Mouse (Mus musculus): ENCODE results near the gene Gm5737. TPM values are rescaled to one million over a fixed set of nuclear protein-coding genes. Genes with fewer than 3 reads are reported as not detected.

The Gm5737 gene
- total and polyA plus RNA-seq, 3 experiments = not detected

DNA sequence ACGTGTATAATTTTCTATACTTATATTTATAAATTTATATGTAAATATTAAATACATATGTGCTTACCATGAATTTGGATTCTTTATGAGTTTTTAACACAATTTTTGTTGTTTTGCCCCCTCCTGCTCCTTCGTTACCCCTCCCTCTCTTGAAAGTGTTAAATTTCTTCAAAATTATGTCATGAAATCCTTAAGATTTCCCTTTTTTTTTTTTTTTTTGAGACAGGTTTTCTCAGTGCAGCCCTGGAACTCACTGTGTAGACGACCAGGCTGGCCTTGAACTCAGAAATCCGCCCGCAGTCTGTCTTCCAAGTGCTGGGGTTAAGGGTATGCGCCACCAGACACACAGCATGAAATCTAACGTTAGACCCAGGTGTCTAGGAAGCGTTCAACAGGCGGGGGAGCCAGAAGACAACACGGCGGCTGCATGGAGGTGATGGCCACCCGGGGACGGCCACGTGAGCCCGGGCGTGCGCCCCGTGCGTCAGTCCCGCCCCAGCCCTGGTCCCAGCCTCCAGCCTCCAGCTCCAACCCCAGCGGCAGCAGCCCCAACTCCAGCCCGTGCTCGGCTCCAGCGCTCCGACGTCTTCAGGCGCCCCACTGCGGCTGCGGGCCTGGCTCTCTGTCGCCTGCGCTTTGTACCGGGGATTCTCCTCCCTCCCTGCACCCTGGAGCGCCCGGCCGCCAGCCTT, 30.3 kb downstream of the Gm5737 start, which contains the start of gene Eef2k (continued):
- TF ChIP-seq TCF12 (IDR thresholded peaks at IDR 0.05; ENCODE audit: low read depth, low read length) = 0 out of 2 replicates have a peak, but pooled peaks have one; percentile 37
- peak; percentile 38; the same call in 1 of the 2 replicates for TF ChIP-seq HCFC1 (IDR thresholded peaks at IDR 0.05; ENCODE audit: low read depth, low read length)
- no peak for TF ChIP-seq POLR2AphosphoS2 (IDR thresholded peaks at IDR 0.05; ENCODE audit: low read length)
- no peak for TF ChIP-seq CHD2 (IDR thresholded peaks at IDR 0.05; ENCODE audit: low read length)
- TF ChIP-seq SIN3A (IDR thresholded peaks at IDR 0.05; ENCODE audit: low read length) = peak; percentile 85
- TF ChIP-seq TAL1 (IDR thresholded peaks at IDR 0.05; ENCODE audit: low read length) = no peak
- peak in 1 of 2 experiments; percentile 67; a peak in 3 of 4 replicates for TF ChIP-seq POLR2A (IDR thresholded peaks at IDR 0.05; ENCODE audit: control insufficient read depth in 1 of 2, insufficient read depth in 1 of 2, low read depth in 1 of 2, low read length in 2 of 2, poor library complexity in 1 of 2)
- TF ChIP-seq MYC (IDR thresholded peaks at IDR 0.05; ENCODE audit: low read depth, low read length) = peak; percentile 88
- TF ChIP-seq CHD1 (IDR thresholded peaks at IDR 0.05; ENCODE audit: low read depth, low read length) = no peak
- TF ChIP-seq MAFK (IDR thresholded peaks at IDR 0.05; ENCODE audit: borderline replicate concordance, low read depth, low read length) = peak; percentile 93
- TF ChIP-seq EP300 (IDR thresholded peaks at IDR 0.05; ENCODE audit: low read depth in 1 of 2, low read length in 2 of 2) = no peak
- peak in 2 of 3 experiments; percentile 24 to 36; a peak in 1 of 6 replicates for TF ChIP-seq CTCF (IDR thresholded peaks at IDR 0.05 in 2 of 3, conservative IDR thresholded peaks at IDR 0.05 in 1 of 3; ENCODE audit: control insufficient read depth in 1 of 3, insufficient read depth in 1 of 3, low read depth in 2 of 3, low read length in 3 of 3, poor library complexity in 1 of 3, severe bottlenecking in 1 of 3)
- peak; percentile 47; the same call in 1 of the 2 replicates for TF ChIP-seq ETS1 (IDR thresholded peaks at IDR 0.05; ENCODE audit: low read depth, low read length)
- TF ChIP-seq GABPA (IDR thresholded peaks at IDR 0.05; ENCODE audit: low read depth, low read length) = no peak
- no peak for TF ChIP-seq JUND (IDR thresholded peaks at IDR 0.05; ENCODE audit: low read depth, low read length)
- TF ChIP-seq POLR2AphosphoS5 (IDR thresholded peaks at IDR 0.05; ENCODE audit: borderline replicate concordance, low read depth, low read length) = no peak
- TF ChIP-seq ZMIZ1 (IDR thresholded peaks at IDR 0.05; ENCODE audit: low read depth, low read length) = no peak
- TF ChIP-seq ZKSCAN1 (IDR thresholded peaks at IDR 0.05; ENCODE audit: low read depth, low read length) = no peak
- 0 out of 2 replicates have a peak, but pooled peaks have one; percentile 36 for TF ChIP-seq NRF1 (IDR thresholded peaks at IDR 0.05; ENCODE audit: insufficient read depth, low read depth, low read length, poor library complexity, severe bottlenecking)
- peak; percentile 35; the same call in 1 of the 2 replicates for TF ChIP-seq ZC3H11A (IDR thresholded peaks at IDR 0.05; ENCODE audit: low read depth, low read length)
- no peak; the same call in 1 of the 2 replicates for TF ChIP-seq MAX (IDR thresholded peaks at IDR 0.05; ENCODE audit: low read length)

DNA sequence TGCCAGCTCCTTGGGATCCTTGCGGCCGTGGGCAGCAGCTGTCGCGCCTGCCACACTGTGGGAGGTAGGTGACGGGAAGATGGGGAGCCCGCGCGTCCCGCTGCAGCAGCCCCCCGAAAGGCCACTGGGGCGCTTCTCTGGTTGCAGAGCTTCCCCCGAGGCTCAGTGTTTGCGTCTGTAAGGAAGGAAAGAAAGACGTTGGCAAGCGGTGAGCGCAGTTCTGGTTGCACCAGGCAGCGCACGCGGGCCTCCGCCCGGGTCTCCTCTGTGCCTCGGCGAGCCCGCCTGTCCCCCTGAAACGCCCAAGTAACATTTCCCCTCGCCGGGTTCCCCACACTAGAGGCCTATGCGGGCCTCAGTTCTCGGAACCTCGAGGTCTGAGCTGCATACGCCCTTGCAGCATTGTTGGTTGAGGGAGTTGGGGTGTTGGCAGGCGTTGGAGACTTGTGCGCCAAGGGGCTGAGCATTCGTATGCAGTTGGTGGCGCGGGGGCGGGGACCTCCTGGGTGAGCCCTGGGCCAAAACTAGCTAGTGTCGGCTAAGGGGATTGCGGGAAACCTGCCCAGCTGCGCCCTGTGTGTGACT, 31.0 kb downstream of the Gm5737 start:
- peaks cover 16% of the 10 kb centered on the region for H3K79me2 ChIP-seq (ENCODE audit: control insufficient read depth, insufficient read depth, low read length, poor library complexity)
- DNase-seq (ENCODE audit: low read depth, low spot score) = peak; percentile 91
- H3K27me3 ChIP-seq (ENCODE audit: control insufficient read depth in 1 of 2, insufficient read depth in 2 of 2, low read length in 2 of 2) = no peaks in the 10 kb centered on the region
- peaks cover 0 to 8% of the 10 kb centered on the region in 2 experiments; a peak in 1 of 4 replicates for H3K4me1 ChIP-seq (ENCODE audit: control insufficient read depth in 1 of 2, insufficient read depth in 2 of 2, low read length in 2 of 2)
- H3K36me3 ChIP-seq (ENCODE audit: control insufficient read depth in 1 of 2, insufficient read depth in 2 of 2, low read length in 2 of 2) = no peaks in the 10 kb centered on the region; a peak in 1 of 4 replicates
- H3K9ac ChIP-seq (ENCODE audit: control insufficient read depth, low read depth, low read length, poor library complexity, severe bottlenecking) = peak overlapping the region; percentile 93
- no peaks in the 10 kb centered on the region for H3K9me3 ChIP-seq (replicated peaks; ENCODE audit: insufficient read depth, low read length)
- peak overlapping the region; percentile 56 to 63 for H3K4me3 ChIP-seq (ENCODE audit: control insufficient read depth in 1 of 2, insufficient read depth in 1 of 2, low read depth in 2 of 2, low read length in 2 of 2)
- H3K27ac ChIP-seq (ENCODE audit: control insufficient read depth, low read depth, low read length) = peak overlapping the region; percentile 85
- TF ChIP-seq EP300 (IDR thresholded peaks at IDR 0.05; ENCODE audit: low read depth in 1 of 2, low read length in 2 of 2) (0 out of 4 replicates have a peak, but pooled peaks of 1 of the 2 experiments have one; percentile 16), POLR2A (IDR thresholded peaks at IDR 0.05; ENCODE audit: control insufficient read depth in 1 of 2, insufficient read depth in 1 of 2, low read depth in 1 of 2, low read length in 2 of 2, poor library complexity in 1 of 2) (peak in 1 of 2 experiments; percentile 42; a peak in 1 of 4 replicates), NELFE (IDR thresholded peaks at IDR 0.05; ENCODE audit: low read depth, low read length) (peak; percentile 30; the same call in 1 of the 2 replicates), MYC (IDR thresholded peaks at IDR 0.05; ENCODE audit: low read depth, low read length) (0 out of 2 replicates have a peak, but pooled peaks have one; percentile 18), ZNF384 (IDR thresholded peaks at IDR 0.05; ENCODE audit: low read depth, low read length) (no peak), RCOR1 (IDR thresholded peaks at IDR 0.05; ENCODE audit: low read depth, low read length) (peak; percentile 7; the same call in 1 of the 2 replicates), TCF12 (IDR thresholded peaks at IDR 0.05; ENCODE audit: low read depth, low read length) (peak; percentile 36; the same call in 1 of the 2 replicates), MAZ (IDR thresholded peaks at IDR 0.05; ENCODE audit: low read depth, low read length) (peak; percentile 12; the same call in 1 of the 2 replicates), ZC3H11A (IDR thresholded peaks at IDR 0.05; ENCODE audit: low read depth, low read length) (no peak), UBTF (IDR thresholded peaks at IDR 0.05; ENCODE audit: borderline replicate concordance, insufficient read depth, low read depth, low read length) (0 out of 2 replicates have a peak, but pooled peaks have one; percentile 7), NRF1 (IDR thresholded peaks at IDR 0.05; ENCODE audit: insufficient read depth, low read depth, low read length, poor library complexity, severe bottlenecking) (0 out of 2 replicates have a peak, but pooled peaks have one; percentile 29), USF1 (IDR thresholded peaks at IDR 0.05; ENCODE audit: low read depth, low read length) (no peak), KAT2A (conservative IDR thresholded peaks at IDR 0.05; ENCODE audit: low read depth, low read length) (no peak; the same call in 1 of the 2 replicates), ZMIZ1 (IDR thresholded peaks at IDR 0.05; ENCODE audit: low read depth, low read length) (0 out of 2 replicates have a peak, but pooled peaks have one; percentile 14), SIN3A (IDR thresholded peaks at IDR 0.05; ENCODE audit: low read length) (peak; percentile 63), POLR2AphosphoS2 (IDR thresholded peaks at IDR 0.05; ENCODE audit: low read length) (0 out of 2 replicates have a peak, but pooled peaks have one; percentile 42), BHLHE40 (IDR thresholded peaks at IDR 0.05; ENCODE audit: borderline replicate concordance, low read depth, low read length) (no peak)

Data from MEL (cell line).